Mouse (Mus musculus): ENCODE measurements around the gene Slc30a5.

GRCm38 (mm10) chr13:100869813-100870212 is 36.6 kb upstream of the Slc30a5 start:
- TF ChIP-seq POLR2A (IDR thresholded peaks at IDR 0.05; ENCODE audit: insufficient read length, low read depth) (no peak), TCF12 (IDR thresholded peaks at IDR 0.05; ENCODE audit: insufficient read depth, poor library complexity, severe bottlenecking) (no peak), MAX (IDR thresholded peaks at IDR 0.05; ENCODE audit: low read depth) (no peak), USF1 (IDR thresholded peaks at IDR 0.05; ENCODE audit: low read depth) (no peak), POLR2AphosphoS2 (IDR thresholded peaks at IDR 0.05; ENCODE audit: insufficient read length, low read depth) (no peak), CEBPB (IDR thresholded peaks at IDR 0.05; ENCODE audit: insufficient read depth, poor library complexity, severe bottlenecking) (no peak), MYOG (IDR thresholded peaks at IDR 0.05; ENCODE audit: control insufficient read depth in 1 of 3, insufficient read depth in 1 of 3, insufficient read length in 2 of 3, low read depth in 2 of 3) (no peak), MYOD1 (IDR thresholded peaks at IDR 0.05; ENCODE audit: control insufficient read depth in 1 of 3, insufficient read length in 2 of 3, low read depth in 2 of 3) (no peak), E2F4 (IDR thresholded peaks at IDR 0.05; ENCODE audit: insufficient read depth) (no peak), SRF (IDR thresholded peaks at IDR 0.05; ENCODE audit: control insufficient read depth, insufficient read length, low read depth) (no peak)

All from myocyte (in vitro differentiated cells).